Mouse (Mus musculus) megakaryocyte-erythroid progenitor cell, adult 5 weeks (primary cell): ENCODE measurements around the gene Uri1. TPM values are rescaled to one million over a fixed set of nuclear protein-coding genes. Genes with fewer than 3 reads are reported as not detected.

Source experiments
- polyA plus RNA-seq: library from polyadenylated mRNA; stranded (reverse); fragments of >175 nt; gene quantifications from 2 replicates; pipeline ENCODE4 v1.2.3, GENCODE M21; 2012

Uri1 gene
- polyA plus RNA-seq: 19.3 and 22.5 TPM in 2 replicates

GRCm38 (mm10) chr7:38023451-38023850, at the start of gene Uri1:
TSS of gene Uri1 (minus strand) at chr7:38023551.

Other genes starting within 250 kb of the Uri1 start
- gene Zfp536, start 249.9 kb downstream of the Uri1 start, polyA plus RNA-seq: 0.01 TPM in 1 of 2 replicates, not detected in the other
- 20.1 and 23.4 TPM in 2 replicates for gene Ccne1, start 84.0 kb upstream of the Uri1 start, polyA plus RNA-seq
- gene 1600014C10Rik, start 159.7 kb upstream of the Uri1 start, polyA plus RNA-seq: 23.6 and 34.7 TPM in 2 replicates
- 0.80 and 1.2 TPM in 2 replicates for gene Plekhf1, start 204.5 kb upstream of the Uri1 start, polyA plus RNA-seq
- 3.9 and 4.5 TPM in 2 replicates for gene Pop4, start 247.9 kb upstream of the Uri1 start, polyA plus RNA-seq